Mouse (Mus musculus): ENCODE measurements around the gene Tmem131l.

The Tmem131l gene

DNA sequence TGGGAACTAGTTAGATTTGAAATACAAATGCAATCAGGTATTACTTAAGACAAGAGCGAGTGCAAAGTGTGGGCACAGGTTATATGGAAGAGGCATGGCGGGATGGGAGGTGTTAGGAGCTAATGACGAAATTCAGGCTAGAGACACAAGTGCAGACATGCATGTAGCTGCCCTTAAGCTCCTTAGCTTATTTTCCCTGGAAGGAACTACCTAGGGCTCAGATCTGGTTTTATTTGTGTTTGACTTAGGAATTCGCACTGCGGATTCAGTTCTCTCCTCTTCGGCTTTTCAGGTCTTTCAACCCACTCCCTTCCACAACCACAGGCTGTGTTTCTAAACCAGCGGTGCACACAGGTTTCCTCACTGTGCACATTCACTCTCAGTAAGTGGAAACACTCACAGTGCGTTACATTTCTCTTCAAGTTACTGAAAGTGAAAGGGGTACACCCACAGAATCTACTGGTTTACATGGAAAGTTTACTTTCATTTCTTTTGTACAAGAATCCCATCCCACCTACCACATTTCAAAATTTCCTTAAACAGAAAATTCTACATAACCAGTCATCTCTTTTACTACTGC lies 52.4 kb downstream of the Tmem131l start:
- in situ Hi-C loops (cut with MboI; ENCODE audit: low pct_unique_long_range_greater_than_20kb in 1 of 2, low sequenced_read_pairs in 2 of 2, unreplicated experiment in 1 of 2), result no loop called here

DNA sequence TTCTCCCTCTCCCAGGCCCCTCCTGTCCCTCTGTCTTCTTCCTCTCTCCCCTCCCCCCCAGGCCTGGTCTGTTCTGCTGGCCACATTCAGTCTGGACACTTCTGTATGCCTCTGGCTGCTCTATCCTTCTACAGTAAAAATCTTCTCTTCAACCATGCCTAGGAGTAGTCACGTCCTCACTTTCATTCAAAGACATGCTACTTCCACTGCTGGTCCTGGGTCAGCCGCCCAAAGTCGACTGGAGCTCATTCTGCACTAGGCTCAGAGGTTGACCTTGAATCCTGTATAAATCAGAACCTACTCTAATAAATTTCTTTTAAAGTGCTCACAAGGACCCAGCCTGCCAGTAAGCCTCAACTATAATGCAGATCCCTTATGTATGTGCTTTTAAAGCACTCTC lies 53.2 kb downstream of the Tmem131l start:
- in situ Hi-C loops (cut with MboI; ENCODE audit: low pct_unique_long_range_greater_than_20kb in 1 of 2, low sequenced_read_pairs in 2 of 2, unreplicated experiment in 1 of 2), result no loop called here

GRCm38 (mm10) chr3:83985426-83985825 lies 54.5 kb downstream of the Tmem131l start:
- in situ Hi-C loops (cut with MboI; ENCODE audit: low pct_unique_long_range_greater_than_20kb in 1 of 2, low sequenced_read_pairs in 2 of 2, unreplicated experiment in 1 of 2), result no loop called here

DNA sequence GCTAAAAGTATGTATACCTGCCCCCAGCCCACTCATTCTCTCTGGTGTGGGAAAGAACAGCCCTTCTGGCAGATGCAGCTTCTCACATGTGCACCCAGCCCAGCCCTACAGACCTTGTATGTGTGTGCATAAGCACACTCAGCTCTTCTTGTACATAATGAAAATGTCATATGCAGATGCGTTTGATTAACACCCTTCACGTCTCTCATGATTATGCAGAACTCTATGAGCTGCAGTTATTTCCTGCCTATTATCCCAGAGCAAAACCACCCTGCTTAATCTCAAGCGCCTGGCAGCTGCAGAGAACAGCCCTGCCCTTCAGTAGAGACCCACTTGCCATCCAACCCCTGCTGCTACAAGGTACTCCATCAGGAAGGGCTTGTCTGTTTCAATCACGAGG lies 55.6 kb downstream of the Tmem131l start:
- in situ Hi-C loops (cut with MboI; ENCODE audit: low pct_unique_long_range_greater_than_20kb in 1 of 2, low sequenced_read_pairs in 2 of 2, unreplicated experiment in 1 of 2), result no loop called here

GRCm38 (mm10) chr3:83982821-83983220 lies 57.2 kb downstream of the Tmem131l start:
- in situ Hi-C loops (cut with MboI; ENCODE audit: low pct_unique_long_range_greater_than_20kb in 1 of 2, low sequenced_read_pairs in 2 of 2, unreplicated experiment in 1 of 2), result no loop called here

DNA sequence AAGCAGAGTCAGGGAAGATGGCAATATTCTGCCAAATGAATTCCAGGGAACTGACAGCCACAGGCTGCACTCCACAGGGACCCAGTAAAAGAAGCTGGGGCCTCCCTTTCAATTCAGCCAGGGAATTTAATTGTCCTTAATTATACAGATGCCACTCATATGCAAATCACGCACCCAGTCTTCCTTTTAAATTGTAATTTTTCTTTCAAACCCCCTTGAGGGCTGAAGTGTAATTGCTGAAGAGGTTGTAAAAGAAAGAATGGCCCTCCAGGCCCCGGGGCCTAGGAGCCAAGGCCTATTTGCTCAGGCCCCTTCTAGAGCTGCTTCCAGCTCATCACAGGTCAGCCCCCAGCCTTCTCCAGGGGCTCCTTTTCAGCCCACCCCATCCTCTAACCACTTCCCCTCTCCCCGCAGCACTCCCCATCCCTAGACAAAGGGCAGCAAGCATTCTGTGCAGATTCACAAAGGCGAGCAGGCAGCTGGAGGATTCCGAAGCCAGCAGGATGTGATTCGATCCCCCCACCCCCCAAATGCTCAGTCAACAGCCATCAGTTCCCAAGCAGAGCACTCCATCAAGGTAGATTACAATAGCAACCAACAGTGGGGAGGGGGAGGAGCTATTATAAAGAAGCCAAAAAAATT lies 59.6 kb downstream of the Tmem131l start:
- in situ Hi-C loops (cut with MboI; ENCODE audit: low pct_unique_long_range_greater_than_20kb in 1 of 2, low sequenced_read_pairs in 2 of 2, unreplicated experiment in 1 of 2), result no loop called here

DNA sequence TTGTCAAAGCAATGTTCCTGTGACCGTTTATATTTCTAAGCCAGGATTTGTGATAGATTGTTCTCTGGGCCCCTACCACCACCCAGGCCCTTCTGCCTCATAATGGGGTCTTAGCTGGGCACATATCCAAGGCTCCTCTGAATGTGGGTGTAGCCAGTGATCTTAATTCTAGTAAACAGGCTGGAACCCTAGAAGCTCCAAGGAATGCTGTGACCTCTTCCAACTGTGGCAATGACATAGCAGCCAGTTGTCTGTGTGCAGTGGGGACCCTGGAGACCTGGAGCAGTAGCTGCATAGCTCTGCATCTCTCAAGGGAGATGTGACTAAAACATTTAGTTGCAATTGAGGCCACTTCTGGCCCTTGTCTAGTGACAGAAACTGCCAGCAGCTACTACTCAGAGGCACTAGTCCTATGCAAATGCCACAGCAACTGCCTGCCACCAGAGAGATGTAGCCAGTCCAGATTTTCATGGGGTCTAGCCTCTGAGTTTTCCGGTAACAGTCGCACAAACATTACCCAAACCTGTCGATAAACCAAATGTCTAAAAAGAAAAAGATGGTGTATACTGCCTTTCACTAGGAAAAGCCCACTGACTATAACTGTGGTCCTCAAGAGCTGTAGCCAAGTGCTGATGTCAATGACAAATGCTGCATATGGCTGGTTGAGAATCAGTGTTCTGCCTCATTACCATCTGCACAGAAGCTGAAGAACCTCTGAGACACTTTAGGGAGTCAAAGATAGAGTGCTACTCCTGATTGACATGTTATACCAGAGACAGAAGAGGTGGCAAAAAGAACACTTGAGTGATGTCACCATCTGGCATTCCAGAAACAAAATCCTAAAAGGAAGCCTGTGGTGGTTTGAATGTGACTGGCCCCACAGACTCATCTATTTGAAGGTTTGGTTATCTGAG lies 61.2 kb downstream of the Tmem131l start:
- in situ Hi-C loops (cut with MboI; ENCODE audit: low pct_unique_long_range_greater_than_20kb in 1 of 2, low sequenced_read_pairs in 2 of 2, unreplicated experiment in 1 of 2), result no loop called here

DNA sequence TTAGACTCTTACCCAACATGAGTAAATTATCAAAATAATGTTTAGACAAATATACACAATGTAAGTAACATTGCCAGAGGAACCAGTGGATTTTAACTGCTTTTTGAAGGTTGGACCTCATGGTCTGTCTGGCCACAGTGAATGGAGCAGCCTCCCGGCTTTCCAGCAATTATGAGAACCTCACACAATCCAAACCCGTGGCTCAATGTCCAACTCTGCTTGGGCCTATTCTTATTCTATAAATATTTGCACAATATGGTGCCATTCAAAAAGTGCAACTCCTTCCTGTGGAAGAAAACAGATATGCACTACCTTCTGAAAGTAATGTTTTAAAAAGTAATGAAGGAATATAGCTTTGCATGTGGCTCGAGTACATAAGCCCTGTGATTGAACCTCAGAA lies 62.2 kb downstream of the Tmem131l start:
- in situ Hi-C loops (cut with MboI; ENCODE audit: low pct_unique_long_range_greater_than_20kb in 1 of 2, low sequenced_read_pairs in 2 of 2, unreplicated experiment in 1 of 2), result no loop called here

DNA sequence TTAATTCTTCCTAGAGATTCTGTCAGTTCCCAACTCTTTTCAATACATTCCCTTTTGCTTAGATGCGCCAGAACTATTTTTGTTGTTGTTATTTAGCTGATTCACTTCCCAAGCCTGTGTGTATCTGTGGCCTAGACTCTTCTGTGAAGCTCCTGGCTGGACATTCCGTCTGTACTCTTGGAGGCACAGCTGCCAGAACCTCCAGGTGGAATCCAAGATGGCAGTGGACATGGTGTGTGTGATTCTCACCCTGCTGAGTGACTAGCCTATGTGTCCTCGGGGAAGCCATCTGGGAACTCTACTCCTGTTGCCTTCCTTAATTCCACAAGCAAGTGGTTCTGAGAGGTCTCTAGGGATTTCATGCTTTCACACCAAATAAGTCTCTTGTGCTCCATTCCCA lies 63.8 kb downstream of the Tmem131l start:
- in situ Hi-C loops (cut with MboI; ENCODE audit: low pct_unique_long_range_greater_than_20kb in 1 of 2, low sequenced_read_pairs in 2 of 2, unreplicated experiment in 1 of 2), result no loop called here

- in situ Hi-C loops (cut with MboI; ENCODE audit: low pct_unique_long_range_greater_than_20kb in 1 of 2, low sequenced_read_pairs in 2 of 2, unreplicated experiment in 1 of 2), result loop anchor here in 1 of 2 experiments (25.0 kb wide), 1 partner anchor 339 kb away; the partner anchor contains the start of gene Trim2
Measured at GRCm38 (mm10) chr3:83973339-83973738, 66.6 kb downstream of the Tmem131l start.

DNA sequence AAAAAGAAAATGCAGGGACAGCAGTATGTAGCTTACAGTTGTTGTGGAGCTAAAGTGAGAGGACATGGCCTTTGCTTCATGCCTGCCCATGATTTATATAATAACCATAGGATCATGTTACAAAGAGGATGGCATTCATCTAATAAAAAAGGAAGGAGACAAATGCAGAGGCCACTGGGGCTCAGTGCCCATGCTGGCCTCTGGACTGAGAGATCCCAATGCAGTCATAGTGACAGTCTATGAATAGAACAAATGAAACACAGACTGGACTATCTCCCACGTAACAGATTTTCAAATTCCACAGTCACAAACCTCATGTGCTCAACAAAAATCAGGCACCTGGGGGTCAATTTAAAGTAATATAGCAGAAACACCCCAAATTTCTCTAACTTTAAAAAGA lies 69.3 kb downstream of the Tmem131l start:
- in situ Hi-C loops (cut with MboI; ENCODE audit: low pct_unique_long_range_greater_than_20kb in 1 of 2, low sequenced_read_pairs in 2 of 2, unreplicated experiment in 1 of 2), result loop anchor here in 1 of 2 experiments (25.0 kb wide), 1 partner anchor 342 kb away; the partner anchor contains the start of gene Trim2

DNA sequence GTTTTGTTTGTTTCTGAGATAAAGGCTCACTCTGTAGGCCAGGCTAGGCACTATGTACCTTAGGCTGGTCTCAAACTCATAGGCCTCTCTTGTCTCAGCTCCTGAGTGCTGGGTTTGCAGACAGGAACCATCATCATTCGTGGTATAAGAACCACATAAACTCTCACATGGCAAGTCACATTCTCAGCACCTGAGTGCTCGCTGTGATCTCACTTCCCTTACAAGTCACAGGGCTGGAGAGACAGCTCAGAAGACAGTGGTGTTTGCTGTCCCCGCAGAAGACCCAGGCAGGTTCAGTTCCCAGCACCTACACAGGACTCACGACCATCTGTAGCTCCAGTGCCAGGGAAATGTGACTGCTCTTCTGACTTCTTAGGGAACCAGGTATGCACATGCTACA lies 70.9 kb downstream of the Tmem131l start:
- in situ Hi-C loops (cut with MboI; ENCODE audit: low pct_unique_long_range_greater_than_20kb in 1 of 2, low sequenced_read_pairs in 2 of 2, unreplicated experiment in 1 of 2), result loop anchor here in 1 of 2 experiments (25.0 kb wide), 1 partner anchor 343 kb away; the partner anchor contains the start of gene Trim2

DNA sequence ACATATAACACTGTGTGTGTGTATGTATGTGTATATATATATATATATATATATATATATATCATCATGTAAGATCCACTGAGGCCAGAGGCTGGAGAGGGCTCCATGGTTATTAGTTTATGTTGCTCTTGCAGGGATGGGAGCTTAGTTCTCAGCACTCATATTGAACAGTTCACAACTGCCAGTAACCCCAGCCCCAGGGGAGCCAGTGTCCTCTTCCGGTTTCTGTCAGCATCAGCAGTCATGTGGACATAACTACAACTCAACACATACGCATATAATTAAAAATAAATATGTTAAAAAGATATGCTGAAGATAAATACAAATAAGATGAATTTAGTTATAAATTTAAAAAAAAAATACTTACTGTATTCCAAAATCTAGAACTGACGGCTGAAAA lies 72.2 kb downstream of the Tmem131l start:
- in situ Hi-C loops (cut with MboI; ENCODE audit: low pct_unique_long_range_greater_than_20kb in 1 of 2, low sequenced_read_pairs in 2 of 2, unreplicated experiment in 1 of 2), result loop anchor here in 1 of 2 experiments (25.0 kb wide), 1 partner anchor 345 kb away; the partner anchor contains the start of gene Trim2

- in situ Hi-C loops (cut with MboI; ENCODE audit: low pct_unique_long_range_greater_than_20kb in 1 of 2, low sequenced_read_pairs in 2 of 2, unreplicated experiment in 1 of 2), result loop anchor here in 1 of 2 experiments (25.0 kb wide), 1 partner anchor 347 kb away; the partner anchor contains the start of gene Trim2
Measured at GRCm38 (mm10) chr3:83965333-83965732, 74.6 kb downstream of the Tmem131l start.

DNA sequence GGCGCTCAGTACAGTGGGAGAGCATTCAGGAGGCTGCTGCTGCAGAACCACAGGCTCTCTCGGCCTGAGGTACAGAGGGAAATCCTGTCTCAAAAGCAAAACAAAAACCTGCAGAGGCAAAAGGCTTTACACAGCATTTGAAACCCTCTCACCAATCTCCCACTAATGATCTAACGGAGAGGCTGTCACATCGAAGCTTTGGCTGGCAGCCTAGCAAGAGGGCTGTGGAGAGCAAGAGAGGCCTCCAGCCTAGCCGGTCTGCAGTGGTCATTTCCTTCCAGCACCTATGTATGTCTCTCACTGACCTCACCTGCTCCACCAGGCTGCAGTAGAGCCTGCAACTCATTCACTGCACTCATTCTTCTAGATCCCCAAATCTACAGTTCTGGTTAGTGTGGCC lies 76.3 kb downstream of the Tmem131l start:
- in situ Hi-C loops (cut with MboI; ENCODE audit: low pct_unique_long_range_greater_than_20kb in 1 of 2, low sequenced_read_pairs in 2 of 2, unreplicated experiment in 1 of 2), result loop anchor here in 1 of 2 experiments (25.0 kb wide), 1 partner anchor 349 kb away; the partner anchor contains the start of gene Trim2

- in situ Hi-C loops (cut with MboI; ENCODE audit: low pct_unique_long_range_greater_than_20kb in 1 of 2, low sequenced_read_pairs in 2 of 2, unreplicated experiment in 1 of 2), result loop anchor here in 1 of 2 experiments (25.0 kb wide), 1 partner anchor 350 kb away; the partner anchor contains the start of gene Trim2
Measured at GRCm38 (mm10) chr3:83962571-83962970, 77.4 kb downstream of the Tmem131l start.

GRCm38 (mm10) chr3:83962076-83962475 lies 77.9 kb downstream of the Tmem131l start:
- in situ Hi-C loops (cut with MboI; ENCODE audit: low pct_unique_long_range_greater_than_20kb in 1 of 2, low sequenced_read_pairs in 2 of 2, unreplicated experiment in 1 of 2), result loop anchor here in 1 of 2 experiments (25.0 kb wide), 1 partner anchor 350 kb away; the partner anchor contains the start of gene Trim2

DNA sequence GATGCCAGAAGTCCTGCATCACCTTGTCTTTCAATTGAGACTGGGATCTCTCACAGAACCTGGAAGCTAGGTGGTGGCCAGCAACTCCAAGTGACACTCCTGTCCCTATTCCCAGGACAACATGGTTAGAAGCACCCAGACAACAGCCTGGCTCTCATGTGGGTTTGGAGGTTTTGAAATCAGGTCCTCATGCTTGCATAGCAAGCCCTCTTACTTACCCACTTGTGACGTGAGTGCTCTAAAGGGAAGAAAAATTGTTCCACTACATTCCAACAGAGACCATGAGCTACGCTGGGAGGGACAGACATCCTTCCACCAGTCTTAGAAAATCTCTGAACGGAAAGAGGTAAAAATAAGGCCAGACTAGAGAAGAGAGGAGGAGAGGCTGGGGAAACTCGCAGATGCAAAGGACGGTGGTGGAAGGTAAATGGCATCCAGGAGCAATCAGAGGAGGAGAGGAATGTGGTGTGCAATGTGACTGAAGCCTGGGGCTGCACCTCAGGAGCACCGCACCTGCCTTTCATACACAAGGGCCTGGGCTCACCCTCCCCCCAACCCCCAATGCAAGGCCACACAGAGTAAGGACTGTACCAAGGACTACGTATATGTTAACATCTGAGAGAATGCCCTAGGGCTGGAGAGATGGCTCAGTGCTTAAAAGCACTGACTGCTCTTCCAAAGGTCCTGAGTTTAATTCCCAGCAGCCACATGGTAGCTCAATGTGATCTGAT lies 80.9 kb downstream of the Tmem131l start:
- in situ Hi-C loops (cut with MboI; ENCODE audit: low pct_unique_long_range_greater_than_20kb in 1 of 2, low sequenced_read_pairs in 2 of 2, unreplicated experiment in 1 of 2), result loop anchor here in 1 of 2 experiments (25.0 kb wide), 1 partner anchor 353 kb away; the partner anchor contains the start of gene Trim2
